Mouse (Mus musculus): ENCODE data around the gene Rin1.

DNA sequence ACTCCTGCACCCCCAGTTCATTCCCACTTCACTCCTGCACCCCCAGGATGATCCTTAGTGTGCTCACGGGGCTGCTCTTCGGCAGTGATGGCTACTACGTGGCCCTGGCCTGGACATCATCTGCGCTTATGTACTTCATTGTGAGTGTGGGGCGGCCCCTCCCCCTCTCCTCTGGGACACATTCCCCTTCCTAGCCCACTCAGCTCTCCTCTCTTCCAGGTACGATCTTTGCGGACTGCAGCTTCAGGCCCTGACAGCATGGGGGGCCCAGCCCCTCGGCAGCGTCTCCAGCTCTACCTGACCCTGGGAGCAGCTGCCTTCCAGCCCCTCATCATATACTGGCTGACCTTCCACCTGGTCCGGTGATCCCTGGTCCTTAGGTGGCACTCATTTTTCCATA is 41.8 kb downstream of the Rin1 start:
- TF ChIP-seq CTCF (IDR thresholded peaks at IDR 0.05; ENCODE audit: insufficient read depth, low read length), result no peak
- TF ChIP-seq POLR2A (IDR thresholded peaks at IDR 0.05; ENCODE audit: borderline replicate concordance, extremely low read depth, low read depth, low read length), result no peak

All from lung, adult 2 months (tissue).